Mouse (Mus musculus) G1E (cell line): ENCODE measurements around the gene Lemd1. TPM values are rescaled to one million over a fixed set of nuclear protein-coding genes. Genes with fewer than 3 reads are reported as not detected.

Experiments
- ATAC-seq: 2 replicates; pipeline ENCODE4 v1.8.0; 2016; ENCODE audit warnings: mild to moderate bottlenecking; ENCODE audit not compliant: insufficient number of reproducible peaks, poor library complexity, low FRiP score, severe bottlenecking; ENCODE audit errors: extremely low read depth
- DNase-seq: peaks from one replicate; pipeline ENCODE4 v3.0.0; 2012; ENCODE audit warnings: low spot score
- H3K27me3 ChIP-seq: 2 replicates; pipeline ENCODE4 v1.6.1; 2012; ENCODE audit warnings: mild to moderate bottlenecking, low read length, inconsistent platforms; ENCODE audit not compliant: insufficient read depth
- H3K36me3 ChIP-seq: replicated peaks from 2 replicates; pipeline ENCODE3; 2012; ENCODE audit warnings: mild to moderate bottlenecking, inconsistent platforms
- H3K4me1 ChIP-seq: 2 replicates; pipeline ENCODE4 v1.6.1; 2012; ENCODE audit warnings: low read depth, low read length, inconsistent platforms, mixed read lengths; ENCODE audit not compliant: insufficient read depth
- H3K4me3 ChIP-seq: 2 replicates; pipeline ENCODE4 v1.5.1; 2012; ENCODE audit warnings: low read depth, mild to moderate bottlenecking, inconsistent platforms, low read length, moderate library complexity, mixed read lengths
- H3K9me3 ChIP-seq: replicated peaks from 2 replicates; pipeline ENCODE4 v1.6.1; 2012; ENCODE audit warnings: inconsistent platforms
- CTCF ChIP-seq: IDR thresholded peaks from 2 replicates; pipeline ENCODE4 v1.5.1; 2012; ENCODE audit warnings: low read depth, low read length, inconsistent platforms, mixed read lengths
- GATA1 ChIP-seq: IDR thresholded peaks from 2 replicates; pipeline ENCODE4 v1.6.1; 2012; ENCODE audit warnings: borderline replicate concordance, low read length, inconsistent platforms, mixed read lengths
- GATA2 ChIP-seq: IDR thresholded peaks from 2 replicates; pipeline ENCODE4 v1.6.1; 2012; ENCODE audit warnings: low read depth, low read length, inconsistent platforms, borderline replicate concordance
- POLR2AphosphoS5 ChIP-seq: IDR thresholded peaks from 2 replicates; pipeline ENCODE4 v1.6.1; 2012; ENCODE audit warnings: low read depth, low read length, inconsistent platforms; ENCODE audit not compliant: insufficient replicate concordance
- TAL1 ChIP-seq: conservative IDR thresholded peaks from 2 replicates; pipeline ENCODE4 v1.6.1; 2012; ENCODE audit warnings: low read depth, low read length, inconsistent platforms, mixed read lengths
- polyA plus RNA-seq: library from polyadenylated mRNA; stranded (reverse); fragments of >175 nt; gene quantifications from 2 replicates; pipeline ENCODE4 v1.2.3, GENCODE M21; 2012
- total RNA-seq, 2 experiments: library from RNA; stranded (forward) in 1 of 2; stranded (reverse) in 1 of 2; fragments of 200-1000 nt in 1 of 2; fragments of >200 nt in 1 of 2; fragmentation: Nextera tagmentation in 1 of 2; gene quantifications; 2 replicates each; pipeline ENCODE4 v1.2.3; 2014 to 2017

Lemd1 gene
- total and polyA plus RNA-seq, 3 experiments = 0.44 TPM; not detected in 2

DNA sequence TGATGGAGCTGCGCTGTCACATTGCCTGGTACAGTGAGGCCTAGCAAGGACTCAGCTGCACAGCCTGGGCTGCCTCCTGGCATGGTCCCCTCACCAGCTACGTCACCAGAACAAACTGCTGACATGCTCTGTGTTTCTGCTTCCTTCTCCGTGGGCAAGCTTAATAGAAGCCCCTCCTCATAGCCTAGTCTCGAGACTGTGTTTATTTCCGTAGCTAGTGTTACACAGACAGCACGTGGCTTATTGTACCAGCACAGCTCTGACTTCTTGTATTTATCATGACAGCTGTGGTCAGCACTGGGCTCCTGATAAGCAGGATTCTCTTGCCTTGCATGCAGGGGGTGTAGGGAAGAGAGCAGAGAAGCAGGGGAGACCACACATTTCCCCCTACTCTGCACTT is 54.9 kb downstream of the Lemd1 start:
- no peak overlapping the region for H3K4me3 ChIP-seq
- H3K4me1 ChIP-seq = peaks cover 5% of the 10 kb centered on the region; the same call in 1 of the 2 replicates
- TF ChIP-seq TAL1 (no peak), CTCF (no peak), GATA2 (no peak), POLR2AphosphoS5 (no peak), GATA1 (no peak)
- peak; percentile 57 for ATAC-seq
- H3K36me3 ChIP-seq = no peaks in the 10 kb centered on the region
- H3K9me3 ChIP-seq = no peaks in the 10 kb centered on the region
- no peak for DNase-seq
- peaks cover 9% of the 10 kb centered on the region for H3K27me3 ChIP-seq

- H3K27me3 ChIP-seq = peaks cover 9% of the 10 kb centered on the region
- no peaks in the 10 kb centered on the region for H3K9me3 ChIP-seq
- TF ChIP-seq POLR2AphosphoS5 = no peak
- no peak overlapping the region for H3K4me3 ChIP-seq
- ATAC-seq (no peak), DNase-seq (no peak)
- H3K36me3 ChIP-seq = no peaks in the 10 kb centered on the region
- peaks cover 5% of the 10 kb centered on the region; the same call in 1 of the 2 replicates for H3K4me1 ChIP-seq
These were observed 55.4 kb downstream of the Lemd1 start for GRCm38 (mm10) chr1:132246641-132247040.

DNA sequence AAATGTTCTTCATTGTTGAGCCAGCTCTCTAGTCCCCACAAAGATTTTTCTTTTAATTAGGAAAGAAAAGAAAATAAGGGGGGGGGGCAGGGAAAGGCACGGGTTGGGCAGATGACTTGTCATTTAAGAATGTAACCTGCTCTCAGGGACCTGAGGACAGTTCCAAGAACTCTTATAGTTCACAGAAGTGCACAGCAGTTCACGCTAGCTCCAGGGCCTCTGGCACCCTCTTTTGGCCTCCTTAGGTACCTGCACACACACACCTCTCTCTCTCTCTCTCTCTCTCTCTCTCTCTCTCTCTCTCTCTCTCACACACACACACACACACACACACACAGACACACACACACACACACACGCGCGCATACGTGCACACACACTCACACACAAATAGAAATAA is 63.2 kb downstream of the Lemd1 start:
- H3K27me3 ChIP-seq = peaks cover 22% of the 10 kb centered on the region
- TF ChIP-seq CTCF (no peak), GATA1 (no peak), GATA2 (no peak), TAL1 (no peak), POLR2AphosphoS5 (no peak)
- no peaks in the 10 kb centered on the region for H3K9me3 ChIP-seq
- H3K36me3 ChIP-seq = no peaks in the 10 kb centered on the region
- H3K4me3 ChIP-seq = no peak overlapping the region
- DNase-seq (no peak), ATAC-seq (no peak)
- H3K4me1 ChIP-seq = no peaks in the 10 kb centered on the region

DNA sequence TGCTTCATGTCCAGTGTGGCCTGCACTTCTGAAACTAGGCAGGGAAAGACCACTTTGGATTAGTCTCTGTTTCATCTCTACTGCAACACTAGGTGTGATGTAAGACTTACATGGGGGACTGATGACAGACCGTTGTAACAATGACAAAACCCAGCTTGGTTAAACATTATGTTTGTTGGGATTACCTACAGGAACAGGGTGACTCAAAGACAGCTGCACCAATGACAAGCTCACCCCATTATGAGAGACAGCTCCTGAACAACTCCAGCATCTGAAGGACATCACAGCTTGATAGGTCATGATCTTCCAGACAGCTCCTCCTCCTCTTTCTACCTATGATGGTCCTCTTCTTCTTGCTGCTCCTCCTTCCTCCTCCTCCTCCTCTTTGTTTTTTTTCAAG is 69.1 kb downstream of the Lemd1 start:
- peaks cover 34% of the 10 kb centered on the region for H3K27me3 ChIP-seq
- DNase-seq (no peak), ATAC-seq (no peak)
- H3K4me1 ChIP-seq = peaks cover 14% of the 10 kb centered on the region
- no peak overlapping the region for H3K4me3 ChIP-seq
- H3K9me3 ChIP-seq = no peaks in the 10 kb centered on the region
- no peaks in the 10 kb centered on the region for H3K36me3 ChIP-seq
- TF ChIP-seq GATA2 (no peak), CTCF (no peak), TAL1 (no peak), POLR2AphosphoS5 (no peak), GATA1 (no peak)

DNA sequence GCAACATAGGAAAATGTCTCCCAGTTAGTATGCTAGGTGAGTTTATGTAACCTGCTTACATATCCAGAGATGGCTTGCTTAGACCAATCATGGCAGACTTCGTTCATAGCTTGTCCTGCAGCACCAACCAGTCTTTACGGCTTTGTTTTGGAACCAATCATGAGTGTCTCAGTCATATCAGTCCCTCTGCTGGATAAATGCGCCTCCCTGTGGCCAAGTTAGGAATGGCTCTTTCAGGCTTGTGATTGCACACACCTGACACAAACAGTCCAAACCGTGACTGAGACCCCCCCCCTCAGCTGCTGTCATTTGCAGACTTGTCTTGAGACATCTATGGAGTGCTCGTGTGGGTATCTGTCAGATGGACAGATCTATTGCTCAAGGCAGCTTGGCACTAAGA is 69.8 kb downstream of the Lemd1 start:
- peaks cover 17% of the 10 kb centered on the region for H3K4me1 ChIP-seq
- peaks cover 34% of the 10 kb centered on the region for H3K27me3 ChIP-seq
- DNase-seq (no peak), ATAC-seq (no peak)
- H3K4me3 ChIP-seq = no peak overlapping the region
- H3K9me3 ChIP-seq = no peaks in the 10 kb centered on the region
- no peaks in the 10 kb centered on the region for H3K36me3 ChIP-seq
- peak; percentile 58 for TF ChIP-seq CTCF
- TF ChIP-seq GATA2 = no peak

- DNase-seq (no peak), ATAC-seq (no peak)
- TF ChIP-seq TAL1 (no peak), CTCF (no peak), GATA1 (no peak), GATA2 (no peak), POLR2AphosphoS5 (no peak)
- H3K9me3 ChIP-seq = no peaks in the 10 kb centered on the region
- H3K27me3 ChIP-seq = peaks cover 17% of the 10 kb centered on the region
- peaks cover 26% of the 10 kb centered on the region for H3K4me1 ChIP-seq
- H3K36me3 ChIP-seq = no peaks in the 10 kb centered on the region
- H3K4me3 ChIP-seq = no peak overlapping the region
These were observed 72.4 kb downstream of the Lemd1 start for GRCm38 (mm10) chr1:132263618-132264017.

DNA sequence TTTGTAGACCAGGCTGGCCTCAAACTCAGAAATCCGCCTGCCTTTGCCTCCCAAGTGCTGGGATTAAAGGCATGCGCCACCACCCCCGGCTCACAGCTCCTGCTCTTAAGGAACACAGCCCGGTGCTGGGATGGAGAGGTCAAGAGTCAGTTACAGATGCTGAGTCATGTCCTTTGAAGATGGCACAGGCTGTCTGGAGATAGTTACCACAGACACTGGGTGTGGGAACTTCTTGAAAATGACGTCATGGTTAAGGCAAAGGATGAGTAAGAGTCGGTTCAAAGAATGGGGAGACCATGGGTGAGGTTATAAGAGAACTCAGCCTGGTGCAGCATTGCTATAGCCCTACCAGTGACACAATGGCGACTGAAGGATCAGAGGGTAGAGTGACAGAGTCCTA is 73.3 kb downstream of the Lemd1 start:
- TF ChIP-seq TAL1 = no peak
- no peak for TF ChIP-seq GATA2
- no peak for TF ChIP-seq GATA1
- TF ChIP-seq POLR2AphosphoS5 = no peak
- TF ChIP-seq CTCF = no peak
- no peaks in the 10 kb centered on the region for H3K36me3 ChIP-seq
- DNase-seq = peak; percentile 25
- H3K4me3 ChIP-seq = no peak overlapping the region
- peak; percentile 73 for ATAC-seq
- H3K9me3 ChIP-seq = no peaks in the 10 kb centered on the region
- peaks cover 17% of the 10 kb centered on the region for H3K27me3 ChIP-seq
- peaks cover 26% of the 10 kb centered on the region for H3K4me1 ChIP-seq
